Mouse (Mus musculus): ENCODE data around the gene Rasgef1c. TPM values are rescaled to one million over a fixed set of nuclear protein-coding genes. Genes with fewer than 3 reads are reported as not detected.

Rasgef1c gene
- total RNA-seq (2021) (under 1 TPM; 0.42 to 0.57 TPM), polyA plus RNA-seq (2012; rRNA removed) (0.53 and 0.67 TPM in 2 replicates)
- long read RNA-seq, partial matches to known transcripts = 0 of 1 reads
- long read RNA-seq, other reads (novel, unspliced or antisense) = 1 of 1 reads

DNA sequence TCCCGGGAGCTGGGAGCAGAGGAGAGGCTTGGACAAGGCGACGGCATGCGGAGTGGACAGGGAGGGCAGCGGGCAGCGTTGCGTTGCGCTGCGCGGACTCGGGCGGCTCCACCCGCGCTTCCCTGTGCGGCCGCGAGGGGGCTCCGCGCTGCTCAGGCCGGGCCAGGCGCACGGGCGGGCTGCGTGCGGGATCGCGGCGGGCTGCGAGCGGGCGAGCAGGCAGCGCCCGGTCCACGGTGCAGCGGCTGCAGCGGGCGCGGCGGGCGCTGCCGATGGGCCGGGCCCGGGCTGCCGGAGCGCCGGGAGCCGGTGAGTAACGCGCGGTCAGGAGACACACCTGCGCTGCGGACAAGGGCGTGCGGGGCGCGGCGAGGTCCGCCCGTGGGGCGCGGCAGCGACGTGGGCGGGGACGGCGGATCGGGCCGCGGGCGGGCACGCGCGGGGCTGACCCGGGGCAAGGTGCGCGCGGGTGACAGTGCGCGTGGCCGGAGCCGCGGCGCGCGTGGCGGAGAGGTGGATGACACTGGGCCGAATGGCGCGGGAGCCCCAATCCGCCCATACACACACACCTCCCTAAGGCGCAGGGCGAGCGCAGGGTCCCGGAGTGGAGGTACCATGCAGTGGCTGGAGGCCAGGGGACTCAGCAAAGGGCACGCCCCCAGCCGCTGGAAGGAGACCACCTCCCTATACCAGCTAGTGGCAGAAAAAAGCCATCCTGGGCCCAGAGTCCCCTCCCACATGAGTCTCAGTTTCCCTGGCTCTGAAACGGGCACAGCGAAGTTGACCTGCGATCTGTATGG, at the start of gene Rasgef1c:
Gene Rasgef1c, plus strand, starts transcription at position 177 of the 800 bp plus-strand sequence.
- Histone ChIP-seq H3K36me3 (ENCODE audit: control insufficient read depth, insufficient read depth, low read length) (no peaks in the 10 kb centered on the region), H3K9ac (ENCODE audit: low read depth, low read length) (peak within 1 kb of the TSS; percentile 55), H3K4me1 (ENCODE audit: control insufficient read depth, insufficient read depth, low read length) (peaks cover 1% of the 10 kb centered on the region; the same call in 1 of the 2 replicates), H3K4me3 (peak within 1 kb of the TSS; percentile 27), H3K27ac (no peak within 1 kb of the TSS), H3K79me2 (replicated peaks; ENCODE audit: control insufficient read depth, insufficient read depth, low read length) (no peaks in the 10 kb centered on the region), H3K27me3 (ENCODE audit: control insufficient read depth, insufficient read depth, low read length) (peaks cover 6% of the 10 kb centered on the region; the same call in 1 of the 2 replicates)
- intact Hi-C loops (cut with DNase I) = loop anchor here (5.0 kb wide), 2 partner anchors 55 to 230 kb away; partner anchors contain the start of gene Tbc1d9b
- peak; percentile 72 to 85 for DNase-seq
- WGBS = 4% methylated on average over 76 of the region's 99 CpGs
- TF ChIP-seq POLR2A (IDR thresholded peaks at IDR 0.05; ENCODE audit: insufficient read depth, low read depth, low read length) = no peak
- peak; percentile 73 for TF ChIP-seq CTCF (IDR thresholded peaks at IDR 0.05)
- no peak for TF ChIP-seq EP300 (IDR thresholded peaks at IDR 0.05; ENCODE audit: insufficient read depth, low read depth, low read length)

DNA sequence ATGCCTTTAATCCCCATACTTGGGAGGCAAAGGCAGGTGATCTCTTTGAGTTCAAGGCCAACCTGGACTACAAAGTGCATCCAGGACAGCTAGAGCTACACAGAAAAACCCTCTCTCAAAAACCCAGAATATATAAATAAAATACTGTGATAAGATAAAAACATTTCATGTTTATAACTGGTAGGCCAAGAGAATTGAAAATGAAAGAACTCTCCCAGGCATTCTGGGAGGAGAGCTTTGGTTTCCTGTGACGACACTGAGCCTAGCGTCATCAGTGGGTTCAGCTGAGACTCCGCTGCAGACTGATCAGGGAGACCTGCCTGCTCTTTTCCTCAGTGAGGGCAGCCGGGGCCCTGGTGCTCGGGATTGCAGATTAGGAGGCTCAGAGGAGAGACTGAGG, 46.5 kb upstream of the Rasgef1c start:
- Histone ChIP-seq H3K9ac (ENCODE audit: low read depth, low read length) (no peak overlapping the region), H3K4me1 (ENCODE audit: control insufficient read depth, insufficient read depth, low read length) (peaks cover 3% of the 10 kb centered on the region), H3K27me3 (ENCODE audit: control insufficient read depth, insufficient read depth, low read length) (no peaks in the 10 kb centered on the region), H3K4me3 (no peak overlapping the region), H3K79me2 (replicated peaks; ENCODE audit: control insufficient read depth, insufficient read depth, low read length) (peaks cover 3% of the 10 kb centered on the region), H3K27ac (no peak overlapping the region), H3K36me3 (ENCODE audit: control insufficient read depth, insufficient read depth, low read length) (peaks cover 4% of the 10 kb centered on the region)
- no peak for TF ChIP-seq EP300 (IDR thresholded peaks at IDR 0.05; ENCODE audit: insufficient read depth, low read depth, low read length)
- no peak for TF ChIP-seq CTCF (IDR thresholded peaks at IDR 0.05)
- TF ChIP-seq POLR2A (IDR thresholded peaks at IDR 0.05; ENCODE audit: insufficient read depth, low read depth, low read length) = no peak
- WGBS = 52% methylated on average over 5 of the region's 5 CpGs
- intact Hi-C loops (cut with DNase I) = no loop called here
- DNase-seq = no peak

DNA sequence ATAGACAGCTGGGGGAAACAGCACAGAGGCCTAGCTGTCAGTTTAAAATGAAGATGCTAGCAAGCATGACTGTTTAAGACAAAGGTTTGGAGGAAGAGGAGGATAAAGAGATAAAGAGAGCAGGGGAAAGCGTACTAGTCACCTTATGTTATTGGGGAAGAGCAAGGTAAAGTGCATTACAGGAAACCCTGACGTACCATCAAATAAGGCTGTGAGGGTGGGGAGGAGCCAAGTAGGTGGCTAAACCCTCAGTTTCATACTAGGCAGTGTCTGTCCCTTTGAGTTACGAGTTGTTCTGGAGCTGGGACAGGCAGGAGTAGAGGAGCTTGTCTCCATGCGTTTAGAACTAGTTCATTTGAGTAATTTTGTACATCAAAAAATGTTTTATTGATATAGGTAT, 40.5 kb upstream of the Rasgef1c start:
- DNase-seq = no peak
- H3K4me1 ChIP-seq (ENCODE audit: control insufficient read depth, insufficient read depth, low read length) = peaks cover 1% of the 10 kb centered on the region; the same call in 1 of the 2 replicates
- no peak overlapping the region for H3K27ac ChIP-seq
- WGBS = 92% methylated on average over 4 of the region's 4 CpGs
- no peaks in the 10 kb centered on the region for H3K36me3 ChIP-seq (ENCODE audit: control insufficient read depth, insufficient read depth, low read length)
- H3K27me3 ChIP-seq (ENCODE audit: control insufficient read depth, insufficient read depth, low read length) = no peaks in the 10 kb centered on the region
- TF ChIP-seq POLR2A (IDR thresholded peaks at IDR 0.05; ENCODE audit: insufficient read depth, low read depth, low read length) (no peak), EP300 (IDR thresholded peaks at IDR 0.05; ENCODE audit: insufficient read depth, low read depth, low read length) (no peak), CTCF (IDR thresholded peaks at IDR 0.05) (no peak)
- H3K79me2 ChIP-seq (replicated peaks; ENCODE audit: control insufficient read depth, insufficient read depth, low read length) = no peaks in the 10 kb centered on the region
- no peak overlapping the region for H3K9ac ChIP-seq (ENCODE audit: low read depth, low read length)
- H3K4me3 ChIP-seq = no peak overlapping the region
- intact Hi-C loops (cut with DNase I) = no loop called here

DNA sequence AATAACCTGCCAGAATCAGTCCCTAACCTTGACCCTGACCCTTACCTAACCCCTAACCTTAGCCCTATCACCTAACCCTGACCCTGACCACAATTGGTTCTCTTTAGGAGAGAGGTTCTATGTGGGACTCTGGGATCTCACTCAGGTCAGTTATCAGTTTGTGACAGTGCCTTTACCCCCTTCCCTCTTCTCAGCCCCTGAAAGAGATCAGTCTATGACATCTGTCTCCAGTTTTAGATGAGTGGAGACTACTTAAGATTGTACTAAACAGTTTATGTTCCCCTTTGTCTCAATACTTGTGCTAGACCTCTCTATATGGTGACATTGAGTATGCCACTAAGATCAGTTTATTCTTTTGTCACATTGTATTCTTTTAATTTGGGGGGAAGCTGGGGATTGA, 37.7 kb upstream of the Rasgef1c start:
- Histone ChIP-seq H3K27me3 (ENCODE audit: control insufficient read depth, insufficient read depth, low read length) (no peaks in the 10 kb centered on the region), H3K36me3 (ENCODE audit: control insufficient read depth, insufficient read depth, low read length) (no peaks in the 10 kb centered on the region), H3K4me1 (ENCODE audit: control insufficient read depth, insufficient read depth, low read length) (peaks cover 1% of the 10 kb centered on the region; the same call in 1 of the 2 replicates), H3K27ac (no peak overlapping the region), H3K79me2 (replicated peaks; ENCODE audit: control insufficient read depth, insufficient read depth, low read length) (no peaks in the 10 kb centered on the region), H3K9ac (ENCODE audit: low read depth, low read length) (no peak overlapping the region), H3K4me3 (no peak overlapping the region)
- TF ChIP-seq POLR2A (IDR thresholded peaks at IDR 0.05; ENCODE audit: insufficient read depth, low read depth, low read length) (no peak), CTCF (IDR thresholded peaks at IDR 0.05) (no peak), EP300 (IDR thresholded peaks at IDR 0.05; ENCODE audit: insufficient read depth, low read depth, low read length) (no peak)
- no peak for DNase-seq
- intact Hi-C loops (cut with DNase I) = no loop called here

DNA sequence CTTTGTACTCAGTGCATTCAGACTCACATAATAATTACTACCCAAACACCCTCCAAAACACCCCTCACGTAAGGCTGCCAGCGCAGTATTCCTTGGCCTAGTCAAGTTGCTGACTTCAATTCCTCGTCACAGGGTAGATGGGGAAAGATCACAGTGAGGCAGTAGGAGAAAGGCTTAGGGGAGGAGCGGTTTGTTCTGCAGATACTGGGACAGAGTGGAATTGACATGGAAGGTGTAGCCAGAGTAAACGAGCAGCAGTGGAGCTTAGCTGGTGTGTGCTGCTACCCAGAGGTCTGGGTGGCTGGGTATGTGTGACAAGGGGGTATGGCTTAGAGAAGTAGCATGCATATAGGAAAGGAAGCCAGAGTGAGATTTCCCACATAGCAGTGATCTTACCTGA, 34.3 kb upstream of the Rasgef1c start:
- no peak overlapping the region for H3K27ac ChIP-seq
- intact Hi-C loops (cut with DNase I) = loop anchor here (5.0 kb wide), 1 partner anchor 40 kb away; no protein-coding TSS in a partner anchor

DNA sequence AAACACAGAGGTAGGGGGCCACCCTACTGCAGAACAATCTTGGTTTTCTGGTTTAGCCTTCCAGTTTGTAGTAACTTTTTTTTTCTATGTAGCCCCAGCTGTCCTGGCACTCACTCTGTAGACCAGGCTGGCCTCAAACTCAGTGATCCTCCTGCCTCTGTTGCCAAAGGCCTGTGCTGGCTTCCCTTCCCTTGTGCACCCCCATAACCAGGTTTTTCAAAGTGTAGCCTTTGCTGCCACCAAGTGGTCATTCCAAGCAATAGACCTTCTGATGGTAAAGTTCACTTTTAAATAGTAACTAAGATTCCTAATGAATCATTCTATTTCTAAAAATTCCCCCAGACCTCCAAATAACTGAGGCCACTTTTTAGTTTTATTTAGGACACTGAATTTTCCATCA, 31.9 kb upstream of the Rasgef1c start:
- Histone ChIP-seq H3K4me3 (no peak overlapping the region), H3K36me3 (ENCODE audit: control insufficient read depth, insufficient read depth, low read length) (no peaks in the 10 kb centered on the region), H3K79me2 (replicated peaks; ENCODE audit: control insufficient read depth, insufficient read depth, low read length) (no peaks in the 10 kb centered on the region), H3K9ac (ENCODE audit: low read depth, low read length) (no peak overlapping the region), H3K27me3 (ENCODE audit: control insufficient read depth, insufficient read depth, low read length) (no peaks in the 10 kb centered on the region), H3K4me1 (ENCODE audit: control insufficient read depth, insufficient read depth, low read length) (no peaks in the 10 kb centered on the region), H3K27ac (no peak overlapping the region)
- peak; percentile 35 to 55 for DNase-seq
- TF ChIP-seq CTCF (IDR thresholded peaks at IDR 0.05) (peak; percentile 86), EP300 (IDR thresholded peaks at IDR 0.05; ENCODE audit: insufficient read depth, low read depth, low read length) (peak; percentile 35; the same call in 1 of the 2 replicates), POLR2A (IDR thresholded peaks at IDR 0.05; ENCODE audit: insufficient read depth, low read depth, low read length) (no peak)
- intact Hi-C loops (cut with DNase I) = loop anchor here (1.0 to 5.0 kb wide), 3 partner anchors 42 to 217 kb away; no protein-coding TSS in a partner anchor

More for the DNA sequence above, 34.3 kb upstream of the Rasgef1c start:
- DNase-seq = no peak
- H3K9ac ChIP-seq (ENCODE audit: low read depth, low read length) = no peak overlapping the region
- H3K4me1 ChIP-seq (ENCODE audit: control insufficient read depth, insufficient read depth, low read length) = no peaks in the 10 kb centered on the region
- H3K36me3 ChIP-seq (ENCODE audit: control insufficient read depth, insufficient read depth, low read length) = no peaks in the 10 kb centered on the region
- H3K4me3 ChIP-seq = no peak overlapping the region
- no peaks in the 10 kb centered on the region for H3K27me3 ChIP-seq (ENCODE audit: control insufficient read depth, insufficient read depth, low read length)
- no peaks in the 10 kb centered on the region for H3K79me2 ChIP-seq (replicated peaks; ENCODE audit: control insufficient read depth, insufficient read depth, low read length)
- WGBS = 87% methylated on average over 5 of the region's 5 CpGs
- no peak for TF ChIP-seq CTCF (IDR thresholded peaks at IDR 0.05)
- no peak for TF ChIP-seq EP300 (IDR thresholded peaks at IDR 0.05; ENCODE audit: insufficient read depth, low read depth, low read length)
- no peak for TF ChIP-seq POLR2A (IDR thresholded peaks at IDR 0.05; ENCODE audit: insufficient read depth, low read depth, low read length)
